Mouse (Mus musculus) bone marrow macrophage, adult 2 months (primary cell): Measurements from ENCODE around the gene Mtmr11. TPM values are rescaled to one million over a fixed set of nuclear protein-coding genes. Genes with fewer than 3 reads are reported as not detected.
"Not testable (repeated sequence)": the region's sequence is repeated elsewhere in the genome, so short reads cannot be mapped to it uniquely, and the experiment has no call there.

ENCODE experiments used
- H3K27ac ChIP-seq: 2 replicates; pipeline ENCODE4 v1.5.1; 2012; ENCODE audit warnings: low read depth, low read length; ENCODE audit not compliant: insufficient read depth
- H3K4me1 ChIP-seq: 2 replicates; pipeline ENCODE4 v1.6.1; 2012; ENCODE audit warnings: low read length; ENCODE audit not compliant: control insufficient read depth, insufficient read depth
- H3K4me3 ChIP-seq: 2 replicates; pipeline ENCODE4 v1.5.1; 2012; ENCODE audit warnings: mild to moderate bottlenecking, low read length, moderate library complexity; ENCODE audit not compliant: insufficient read depth
- CTCF ChIP-seq: IDR thresholded peaks from 2 replicates; pipeline ENCODE4 v1.5.1; 2012; ENCODE audit warnings: low read depth, mild to moderate bottlenecking, low read length, moderate library complexity
- POLR2A ChIP-seq: IDR thresholded peaks from 2 replicates; pipeline ENCODE4 v1.6.1; 2012; ENCODE audit warnings: mild to moderate bottlenecking, low read depth, low read length, borderline replicate concordance
- polyA plus RNA-seq: library from polyadenylated mRNA; stranded (reverse); fragments of >200 nt; gene quantifications from 2 replicates; pipeline ENCODE4 v1.2.4, GENCODE M21; 2012; ENCODE audit not compliant: missing spikeins, insufficient read depth, insufficient read length

Gene Mtmr11
- polyA plus RNA-seq, 1 experiment: 14.4 TPM

- Histone ChIP-seq H3K4me1 (peaks cover 32% of the 10 kb centered on the region), H3K4me3 (peak overlapping the region; percentile 75), H3K27ac (peak overlapping the region; percentile 94)
- TF ChIP-seq CTCF (no peak), POLR2A (no peak)
Measured at GRCm38 (mm10) chr3:96170976-96171545, 9.3 kb downstream of the Mtmr11 start.

- TF ChIP-seq CTCF: no peak
- TF ChIP-seq POLR2A: no peak
- peaks cover 38% of the 10 kb centered on the region for H3K4me1 ChIP-seq
Measured at GRCm38 (mm10) chr3:96171583-96172196, 9.9 kb downstream of the Mtmr11 start.

GRCm38 (mm10) chr3:96172197-96173178 is 10.7 kb downstream of the Mtmr11 start, which contains the start of gene Sf3b4:
Gene Sf3b4 (plus strand): TSS chr3:96172332.
- Histone ChIP-seq H3K4me1 (peaks cover 39% of the 10 kb centered on the region), H3K4me3 (peak within 1 kb of the TSS; percentile 83), H3K27ac (peak within 1 kb of the TSS; percentile 94)
- TF ChIP-seq POLR2A (0 out of 2 replicates have a peak, but pooled peaks have one; percentile 56), CTCF (no peak)

More at GRCm38 (mm10) chr3:96171583-96172196, 9.9 kb downstream of the Mtmr11 start:
- H3K27ac ChIP-seq: peak overlapping the region; percentile 94
- H3K4me3 ChIP-seq: peak overlapping the region; percentile 75

GRCm38 (mm10) chr3:96173185-96173584 is 11.4 kb downstream of the Mtmr11 start:
- TF ChIP-seq CTCF: no peak
- TF ChIP-seq POLR2A: no peak
- peaks cover 39% of the 10 kb centered on the region for H3K4me1 ChIP-seq
- peak overlapping the region; percentile 46 for H3K27ac ChIP-seq
- H3K4me3 ChIP-seq: peak overlapping the region; percentile 83

GRCm38 (mm10) chr3:96174042-96174441 is 12.2 kb downstream of the Mtmr11 start:
- Histone ChIP-seq H3K4me1 (peaks cover 34% of the 10 kb centered on the region), H3K4me3 (peak overlapping the region; percentile 83; the same call in 1 of the 2 replicates)
- H3K27ac ChIP-seq: not testable (repeated sequence)

- TF ChIP-seq CTCF: no peak
- TF ChIP-seq POLR2A: no peak
- peaks cover 33% of the 10 kb centered on the region for H3K4me1 ChIP-seq
- peak overlapping the region; percentile 70; the same call in 1 of the 2 replicates for H3K27ac ChIP-seq
- H3K4me3 ChIP-seq: no peak overlapping the region
Measured at GRCm38 (mm10) chr3:96175251-96175650, 13.4 kb downstream of the Mtmr11 start.

GRCm38 (mm10) chr3:96178427-96178826 is 16.6 kb downstream of the Mtmr11 start:
- Histone ChIP-seq H3K4me3 (no peak overlapping the region), H3K4me1 (peaks cover 41% of the 10 kb centered on the region)
- no peak for TF ChIP-seq POLR2A

GRCm38 (mm10) chr3:96178902-96179301 is 17.1 kb downstream of the Mtmr11 start:
- no peak overlapping the region for H3K27ac ChIP-seq
- TF ChIP-seq CTCF: no peak
- TF ChIP-seq POLR2A: no peak
- peaks cover 43% of the 10 kb centered on the region for H3K4me1 ChIP-seq
- no peak overlapping the region for H3K4me3 ChIP-seq

More at GRCm38 (mm10) chr3:96178427-96178826, 16.6 kb downstream of the Mtmr11 start:
- no peak overlapping the region for H3K27ac ChIP-seq

- Histone ChIP-seq H3K4me1 (peaks cover 38% of the 10 kb centered on the region), H3K4me3 (no peak overlapping the region), H3K27ac (no peak overlapping the region)
- TF ChIP-seq POLR2A (no peak), CTCF (no peak)
Measured at GRCm38 (mm10) chr3:96179531-96179930, 17.7 kb downstream of the Mtmr11 start.
